Mouse (Mus musculus) liver, postnatal 0 days (tissue): ENCODE measurements around the gene Fabp2. TPM values are rescaled to one million over a fixed set of nuclear protein-coding genes. Genes with fewer than 3 reads are reported as not detected.

Experiments used
- ATAC-seq: fragments of 200-750 bp; cut with Nextera tagmentation; 2 replicates; pipeline ENCODE4 v1.8.0; 2017; ENCODE audit warnings: mild to moderate bottlenecking, moderate library complexity
- DNase-seq: peaks from one replicate; pipeline ENCODE4 v3.0.0-alpha.2; 2016
- H3K27ac ChIP-seq: fragments of 300-500 bp; sonication (generic); 2 replicates; pipeline ENCODE4 v1.5.1; 2014; ENCODE audit warnings: antibody characterized with exemption, moderate library complexity, mild to moderate bottlenecking, low read depth
- H3K27me3 ChIP-seq: fragments of 300-500 bp; sonication (generic); 2 replicates; pipeline ENCODE4 v1.6.1; 2014; ENCODE audit warnings: low read length, control low read depth, mixed read lengths; ENCODE audit not compliant: insufficient read depth
- H3K36me3 ChIP-seq: fragments of 300-500 bp; sonication (generic); replicated peaks from 2 replicates; pipeline ENCODE4 v1.6.1; 2014; ENCODE audit warnings: mild to moderate bottlenecking, control low read depth, low read length, moderate library complexity, mixed read lengths; ENCODE audit not compliant: insufficient read depth
- H3K4me1 ChIP-seq: fragments of 300-500 bp; sonication (generic); 2 replicates; pipeline ENCODE4 v1.6.1; 2014; ENCODE audit warnings: antibody characterized with exemption, mild to moderate bottlenecking, control low read depth; ENCODE audit not compliant: insufficient read depth
- H3K4me2 ChIP-seq: fragments of 300-500 bp; sonication (generic); 2 replicates; pipeline ENCODE4 v1.6.1; 2014; ENCODE audit warnings: low read depth, mild to moderate bottlenecking, low read length, moderate library complexity, mixed read lengths
- H3K4me3 ChIP-seq: fragments of 300-500 bp; sonication (generic); 2 replicates; pipeline ENCODE4 v1.5.1; 2014; ENCODE audit warnings: low read depth, low read length
- H3K9ac ChIP-seq: fragments of 300-500 bp; sonication (generic); replicated peaks from 2 replicates; pipeline ENCODE4 v1.6.1; 2014; ENCODE audit warnings: mild to moderate bottlenecking, moderate library complexity
- H3K9me3 ChIP-seq: fragments of 300-500 bp; sonication (generic); 2 replicates; pipeline ENCODE4 v1.6.1; 2016; ENCODE audit warnings: mild to moderate bottlenecking, control low read depth, low read length, mixed read lengths
- CTCF ChIP-seq: sonication (generic); IDR thresholded peaks from 2 replicates; pipeline ENCODE4 v1.5.1; 2016; ENCODE audit warnings: antibody characterized with exemption, low read depth
- EP300 ChIP-seq: IDR thresholded peaks from 2 replicates; pipeline ENCODE4 v1.6.1; 2016; ENCODE audit warnings: antibody characterized with exemption, low read depth, mild to moderate bottlenecking
- WGBS: fragments of 180-500 bp; shearing (Covaris S2); extraction: QIAGEN DNeasy Blood & Tissue Kit; methylation state at CpG from one replicate; pipeline ENCODE4 v1.1.7; 2014; ENCODE audit not compliant: insufficient replicate concordance; 5-methylcytosine and 5-hydroxymethylcytosine counted together
- polyA plus RNA-seq: library from polyadenylated mRNA; unstranded; fragments of >200 nt; fragmentation: Nextera tagmentation; extraction: Ambion mirVana; gene quantifications from 2 replicates; pipeline ENCODE4 v1.2.1, GENCODE M21; 2015

The Fabp2 gene
- 42.2 and 48.3 TPM in 2 replicates for polyA plus RNA-seq

DNA sequence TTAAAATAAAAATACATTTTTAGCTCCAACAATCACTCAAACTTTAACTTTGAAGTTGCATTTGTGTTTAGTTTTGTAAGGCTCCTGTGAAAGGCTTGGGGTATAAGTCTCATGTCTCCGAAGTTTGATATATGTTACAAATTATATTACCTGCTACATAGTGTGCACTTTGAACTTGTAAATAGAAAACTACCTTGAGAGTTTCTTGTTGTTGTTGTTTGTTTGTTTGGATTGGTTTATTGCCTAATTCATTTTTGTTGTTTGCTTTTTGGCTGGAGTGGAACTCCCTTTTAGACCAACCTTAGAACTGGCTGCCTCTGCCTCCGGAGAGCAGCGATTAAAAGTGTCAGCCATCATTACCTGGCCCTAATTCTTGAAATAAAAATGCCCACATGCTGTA, at the start of gene Fabp2:
Gene Fabp2 (plus strand): TSS at position 301 of the 400 bp plus-strand sequence.
- Histone ChIP-seq H3K27me3 (no peaks in the 10 kb centered on the region), H3K36me3 (no peaks in the 10 kb centered on the region), H3K4me3 (no peak within 1 kb of the TSS), H3K4me2 (no peak within 1 kb of the TSS), H3K9me3 (no peaks in the 10 kb centered on the region), H3K9ac (no peak within 1 kb of the TSS), H3K4me1 (no peaks in the 10 kb centered on the region), H3K27ac (peak within 1 kb of the TSS; percentile 86)
- no peak for DNase-seq
- no peak for TF ChIP-seq CTCF
- no peak for TF ChIP-seq EP300
- 78% methylated on average over 3 of the region's 3 CpGs for WGBS
- peak; percentile 41 for ATAC-seq

- 44% methylated on average over 5 of the region's 5 CpGs for WGBS
- DNase-seq (no peak), ATAC-seq (no peak)
- TF ChIP-seq CTCF, result no peak
- TF ChIP-seq EP300, result no peak
- Histone ChIP-seq H3K4me3 (no peak overlapping the region), H3K36me3 (no peaks in the 10 kb centered on the region), H3K27me3 (no peaks in the 10 kb centered on the region), H3K4me1 (no peaks in the 10 kb centered on the region), H3K4me2 (no peak overlapping the region), H3K27ac (no peak overlapping the region), H3K9ac (no peak overlapping the region), H3K9me3 (no peaks in the 10 kb centered on the region)
Measured at GRCm38 (mm10) chr3:122848410-122849034, 46.4 kb upstream of the Fabp2 start.

- Histone ChIP-seq H3K4me2 (no peak overlapping the region), H3K27ac (no peak overlapping the region), H3K9ac (no peak overlapping the region), H3K4me3 (no peak overlapping the region), H3K27me3 (no peaks in the 10 kb centered on the region), H3K9me3 (no peaks in the 10 kb centered on the region), H3K36me3 (no peaks in the 10 kb centered on the region), H3K4me1 (no peaks in the 10 kb centered on the region)
- 74% methylated on average over 11 of the region's 11 CpGs for WGBS
- TF ChIP-seq CTCF, result no peak
- ATAC-seq (no peak), DNase-seq (no peak)
Measured at GRCm38 (mm10) chr3:122855149-122855548, 39.7 kb upstream of the Fabp2 start.

GRCm38 (mm10) chr3:122859829-122860228, 35.0 kb upstream of the Fabp2 start:
- Histone ChIP-seq H3K27ac (no peak overlapping the region), H3K4me1 (no peaks in the 10 kb centered on the region), H3K27me3 (no peaks in the 10 kb centered on the region), H3K9me3 (no peaks in the 10 kb centered on the region), H3K9ac (no peak overlapping the region), H3K4me3 (no peak overlapping the region), H3K36me3 (no peaks in the 10 kb centered on the region), H3K4me2 (no peak overlapping the region)
- WGBS, result 67% methylated on average over 2 of the region's 2 CpGs
- no peak for ATAC-seq
- DNase-seq, result no peak
- no peak for TF ChIP-seq EP300
- TF ChIP-seq CTCF, result 0 out of 2 replicates have a peak, but pooled peaks have one; percentile 24

DNA sequence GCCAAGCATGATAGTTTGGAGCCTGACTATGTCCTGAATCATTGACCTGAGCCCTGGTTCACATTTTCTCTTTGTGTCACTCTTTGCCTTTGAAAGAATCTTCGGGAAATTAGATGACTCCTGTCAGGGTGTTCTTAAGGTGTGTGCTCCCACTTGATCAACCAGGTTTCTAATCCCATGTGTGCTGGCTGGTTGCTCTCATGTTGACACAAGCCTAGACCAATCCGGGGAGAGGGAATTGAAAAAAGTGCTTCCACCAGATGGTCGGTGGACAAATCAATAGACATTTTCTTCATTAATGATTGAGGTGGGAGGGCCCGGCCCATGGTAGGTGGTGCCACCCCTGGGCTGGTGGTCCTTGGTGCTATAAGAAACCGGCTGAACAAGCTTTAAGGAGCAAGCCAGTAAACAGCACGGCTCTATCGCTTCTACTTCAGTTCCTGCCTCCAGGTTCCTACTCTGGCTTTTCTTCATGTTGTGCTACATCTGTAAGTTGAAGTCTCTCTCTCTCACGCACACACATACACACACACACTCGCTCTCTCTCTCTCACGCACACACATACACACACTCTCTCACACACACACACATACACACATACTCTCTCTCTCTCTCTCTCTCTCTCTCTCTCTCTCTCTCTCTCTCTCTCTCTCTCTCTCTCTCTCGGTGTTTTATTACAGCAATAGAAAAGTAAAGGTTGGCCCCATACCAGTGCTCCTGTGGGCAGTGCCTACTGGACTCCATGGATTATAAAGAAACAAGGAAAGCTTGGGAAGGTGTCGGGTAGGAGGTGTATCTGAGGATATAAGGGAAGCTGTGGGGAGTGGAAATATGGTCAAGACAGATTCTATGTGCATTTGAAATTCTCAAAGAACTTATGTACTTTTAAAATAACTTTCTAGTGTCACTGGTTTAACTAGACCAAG, 34.0 kb upstream of the Fabp2 start:
- DNase-seq, result no peak
- H3K36me3 ChIP-seq, result no peaks in the 10 kb centered on the region
- H3K9me3 ChIP-seq, result no peaks in the 10 kb centered on the region
- WGBS, result 73% methylated on average over 12 of the region's 12 CpGs
- ATAC-seq, result no peak
- no peak overlapping the region for H3K27ac ChIP-seq
- H3K4me1 ChIP-seq, result no peaks in the 10 kb centered on the region
- H3K4me2 ChIP-seq, result no peak overlapping the region
- no peak for TF ChIP-seq EP300
- TF ChIP-seq CTCF, result no peak
- H3K9ac ChIP-seq, result no peak overlapping the region
- H3K4me3 ChIP-seq, result no peak overlapping the region
- H3K27me3 ChIP-seq, result no peaks in the 10 kb centered on the region

- no peak for DNase-seq
- Histone ChIP-seq H3K4me3 (no peak overlapping the region), H3K27ac (no peak overlapping the region), H3K9me3 (no peaks in the 10 kb centered on the region), H3K9ac (no peak overlapping the region), H3K27me3 (no peaks in the 10 kb centered on the region), H3K36me3 (no peaks in the 10 kb centered on the region), H3K4me1 (no peaks in the 10 kb centered on the region), H3K4me2 (no peak overlapping the region)
- TF ChIP-seq CTCF, result no peak
- TF ChIP-seq EP300, result no peak
- no peak for ATAC-seq
- whole genome bisulfite sequencing, result 81% methylated on average over 4 of the region's 4 CpGs
Measured at GRCm38 (mm10) chr3:122865092-122865491, 29.8 kb upstream of the Fabp2 start.
